Mouse (Mus musculus): ENCODE measurements around the gene Fads6. TPM values are rescaled to one million over a fixed set of nuclear protein-coding genes. Genes with fewer than 3 reads are reported as not detected.

Fads6 gene
- total RNA-seq, 4 experiments from 2014 or later = 43.3 to 117 (median 82.2) TPM

GRCm38 (mm10) chr11:115298160-115298559, 697 bp upstream of the Fads6 start:
- no peak for DNase-seq

DNA sequence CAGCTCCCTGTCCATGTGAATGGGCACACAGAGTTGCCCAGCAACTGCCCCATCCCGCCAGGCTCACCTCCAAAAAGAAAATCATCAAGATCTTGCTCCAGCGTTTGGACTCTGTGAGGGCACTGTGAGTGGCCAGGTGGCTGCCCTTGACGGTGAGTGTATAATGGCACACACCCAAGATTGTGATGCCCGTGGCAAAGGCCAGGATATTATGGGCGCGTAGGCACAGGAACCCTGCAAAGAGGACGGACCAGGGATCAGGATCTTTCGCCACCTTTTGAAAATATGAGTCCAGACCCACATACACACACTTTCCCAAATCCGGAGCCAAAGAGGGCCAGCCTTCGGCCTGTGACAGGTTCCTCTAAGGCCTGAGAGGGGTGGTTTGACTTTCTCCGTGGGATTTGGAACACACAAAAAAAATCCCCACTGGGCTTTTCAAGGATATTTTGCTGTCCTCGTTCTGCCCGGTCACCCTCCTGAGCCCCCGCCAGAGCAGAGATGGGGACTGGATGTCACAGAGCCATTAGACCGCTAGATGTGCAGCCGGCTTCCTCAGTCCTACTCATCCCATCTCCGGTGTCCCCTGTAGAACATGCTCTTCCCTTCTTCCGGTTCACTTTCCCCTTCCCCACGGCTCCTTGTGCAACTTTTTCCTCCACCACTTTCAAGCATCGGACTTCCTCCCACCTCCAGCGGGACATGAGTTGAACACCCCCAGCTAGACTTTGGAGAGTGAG, 822 bp downstream of the Fads6 start:
- DNase-seq = no peak

DNA sequence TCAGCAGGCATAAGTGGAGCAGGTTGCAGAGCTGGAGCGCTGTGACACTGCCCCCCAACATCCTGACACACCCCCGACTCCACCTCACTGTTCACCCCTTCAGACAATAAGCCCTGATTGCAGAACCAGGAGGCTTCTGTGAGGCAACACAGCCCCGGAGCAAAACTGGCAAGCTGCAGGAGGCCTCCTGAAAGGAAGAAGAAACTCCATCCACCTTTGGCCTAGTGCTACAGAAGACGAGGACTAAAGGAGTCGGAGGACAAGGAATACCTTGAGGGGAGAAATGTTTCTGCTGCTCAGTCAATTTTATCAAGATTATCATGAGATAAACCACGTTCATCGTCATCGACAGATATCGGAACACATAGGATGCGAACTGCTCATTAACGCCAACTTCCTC, 1.5 kb downstream of the Fads6 start:
- no peak for DNase-seq

- no peak for DNase-seq
Measured at GRCm38 (mm10) chr11:115292631-115293375, 4.7 kb downstream of the Fads6 start.

- DNase-seq = no peak
Measured at GRCm38 (mm10) chr11:115291503-115291902, 6.0 kb downstream of the Fads6 start.

GRCm38 (mm10) chr11:115290919-115291318, 6.5 kb downstream of the Fads6 start:
- peak; percentile 75 for DNase-seq

- no peak for DNase-seq
Measured at GRCm38 (mm10) chr11:115290314-115290713, 7.1 kb downstream of the Fads6 start.

- no peak for DNase-seq
Measured at GRCm38 (mm10) chr11:115289885-115290284, 7.6 kb downstream of the Fads6 start.

DNA sequence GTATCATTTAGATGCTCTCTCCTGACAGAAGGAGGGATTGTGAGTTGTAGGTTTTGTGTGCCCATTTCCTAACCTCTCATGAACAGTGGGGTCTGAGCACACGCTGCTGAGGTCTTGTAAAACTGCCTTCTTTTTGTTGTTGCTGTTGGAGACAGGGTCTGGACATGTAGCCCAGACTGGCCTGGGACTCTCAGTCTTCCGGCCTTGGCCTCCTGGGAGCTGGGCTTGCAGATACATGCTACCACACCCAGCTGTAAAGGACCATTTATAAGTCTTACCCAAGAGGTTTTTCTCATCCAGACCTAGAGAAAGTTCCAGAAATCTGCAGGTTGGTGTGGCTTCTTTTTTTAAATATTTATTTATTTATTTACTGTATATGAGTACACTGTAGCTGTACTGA, 9.2 kb downstream of the Fads6 start:
- no peak for DNase-seq

GRCm38 (mm10) chr11:115287386-115287785, 10.1 kb downstream of the Fads6 start:
- no peak for DNase-seq

DNA sequence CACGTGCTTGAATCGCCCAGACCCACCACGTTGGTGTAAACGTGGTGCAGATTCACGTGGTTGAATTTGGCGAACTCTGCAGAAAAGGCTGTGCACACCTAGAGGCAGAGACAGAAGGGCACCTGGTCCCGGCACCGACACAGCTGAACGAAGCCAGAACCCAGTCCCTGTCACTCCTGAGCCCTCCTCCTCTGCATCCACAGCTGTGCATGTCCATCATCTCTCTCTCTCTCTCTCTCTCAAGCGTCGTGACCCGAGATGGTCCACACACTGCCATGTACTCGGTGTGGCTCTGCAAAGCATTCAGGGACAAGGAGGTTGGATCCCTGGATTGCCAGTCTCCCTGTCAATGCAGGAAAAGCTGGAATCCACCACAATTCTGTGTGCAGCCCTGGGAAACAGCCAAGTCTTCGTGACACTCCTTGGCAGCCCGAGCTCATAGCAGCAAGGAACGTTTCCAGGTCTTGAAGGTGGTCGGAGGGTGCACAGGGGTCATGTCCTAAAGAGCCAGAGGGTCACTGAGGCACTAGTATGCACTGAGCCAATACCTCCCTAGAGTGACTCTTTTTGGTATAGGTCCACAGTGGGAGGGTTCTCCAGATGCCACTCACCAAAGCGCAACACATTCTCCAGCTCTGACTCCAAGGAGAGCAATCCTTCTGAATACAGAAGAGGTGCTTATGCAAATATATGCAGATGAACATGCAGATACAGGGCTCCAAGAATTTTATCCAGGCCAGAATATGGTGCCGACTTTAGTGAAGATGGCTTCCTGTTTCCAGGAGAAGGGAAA, 11.1 kb downstream of the Fads6 start:
- DNase-seq = no peak

DNA sequence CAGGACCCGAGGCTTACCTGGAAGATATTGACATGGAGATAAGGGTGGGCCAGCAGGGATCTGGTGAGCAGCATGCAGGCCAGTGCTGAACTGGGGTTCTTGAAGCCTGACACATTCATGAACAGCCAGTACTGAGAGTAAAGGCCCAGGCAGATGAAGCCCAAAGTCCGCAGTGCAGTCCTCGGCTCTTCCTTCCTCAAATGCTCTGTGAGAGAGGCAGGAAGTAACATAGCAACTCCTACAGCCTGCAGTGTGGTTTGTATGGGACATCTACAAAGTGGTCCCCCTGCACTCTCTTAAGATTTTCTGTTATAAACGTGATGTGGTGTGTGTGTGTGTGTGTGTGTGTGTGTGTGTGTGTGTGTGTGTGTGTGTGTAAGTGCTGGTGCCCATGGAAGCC, 12.2 kb downstream of the Fads6 start:
- no peak for DNase-seq

- no peak for DNase-seq
Measured at GRCm38 (mm10) chr11:115283891-115284620, 13.4 kb downstream of the Fads6 start.

- DNase-seq = no peak
Measured at GRCm38 (mm10) chr11:115283486-115283765, 14.0 kb downstream of the Fads6 start.

DNA sequence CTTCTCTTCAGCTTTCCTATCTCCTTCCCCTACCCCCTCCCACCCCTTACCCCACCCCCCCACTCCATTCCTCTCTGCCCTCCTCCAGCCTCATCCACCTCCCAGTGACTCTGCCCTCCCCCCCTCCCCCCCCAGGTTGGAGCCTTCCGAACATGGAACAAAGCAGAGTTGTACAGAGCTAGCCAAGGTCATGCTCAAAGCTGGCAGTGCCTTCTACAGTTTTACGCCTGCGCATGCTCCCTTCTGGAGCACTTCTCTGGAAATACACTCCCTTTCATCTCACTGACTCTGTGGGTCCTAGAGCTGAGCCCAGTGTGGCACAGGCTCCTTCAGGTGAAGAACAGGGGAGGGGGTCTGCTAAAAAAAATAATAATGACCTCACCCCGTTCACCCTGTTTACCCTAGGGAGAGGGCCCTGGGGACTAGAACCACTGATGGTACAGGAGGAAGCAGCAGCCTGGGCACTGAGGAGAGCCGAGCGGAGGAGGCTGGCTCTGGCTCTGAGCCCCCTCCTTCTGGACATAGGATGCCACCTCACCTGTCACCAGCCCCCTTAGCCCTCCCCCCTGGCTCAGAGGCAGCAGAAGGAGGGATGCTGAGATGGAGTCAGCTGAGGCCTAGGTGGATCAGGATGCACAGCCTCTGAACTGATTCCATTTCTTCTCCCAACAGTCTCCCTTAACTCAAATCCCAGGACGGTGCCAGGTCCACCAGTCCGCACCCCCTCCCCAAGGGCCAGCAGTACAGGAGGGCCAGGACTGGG, 14.6 kb downstream of the Fads6 start:
- DNase-seq = no peak

DNA sequence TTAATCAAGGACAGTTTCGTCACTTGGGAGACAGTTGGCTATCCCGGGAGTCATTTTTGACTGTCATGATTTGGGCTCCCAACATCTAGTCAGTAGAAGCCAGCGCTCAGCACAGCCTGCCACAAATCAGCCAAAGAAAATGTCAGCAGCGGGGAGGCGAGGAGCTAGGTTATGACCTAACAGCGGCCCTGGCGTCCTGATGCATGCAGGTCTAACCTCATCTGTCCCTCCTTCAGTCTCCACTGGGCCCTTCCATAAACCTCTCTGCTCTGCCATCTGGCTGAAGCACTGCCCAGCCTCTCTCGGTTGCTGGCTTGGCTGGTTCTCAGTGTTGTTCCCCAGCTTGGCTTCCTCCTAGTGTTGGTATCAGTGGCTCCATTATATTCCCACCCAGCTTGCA, 15.2 kb downstream of the Fads6 start:
- peak; percentile 83 for DNase-seq

DNA sequence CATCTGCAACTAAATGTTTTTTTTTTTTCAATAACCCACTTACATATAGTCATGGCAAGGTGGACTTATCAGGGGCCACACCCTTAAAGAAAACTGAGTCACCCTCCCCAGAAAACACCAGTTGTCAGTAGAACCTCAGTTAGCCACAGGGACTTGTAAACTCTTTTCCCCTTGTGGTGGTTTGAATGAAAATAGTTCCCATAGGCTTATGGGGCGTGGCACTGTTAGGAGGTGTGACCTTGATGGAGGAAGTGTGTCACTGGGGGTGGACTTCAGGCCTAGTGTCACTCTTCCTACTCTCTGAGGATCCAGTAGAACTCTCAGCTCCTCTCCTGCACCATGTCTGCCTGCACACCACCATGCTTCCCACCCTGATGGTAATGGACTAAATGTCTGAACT, 17.7 kb downstream of the Fads6 start:
- no peak for DNase-seq

DNA sequence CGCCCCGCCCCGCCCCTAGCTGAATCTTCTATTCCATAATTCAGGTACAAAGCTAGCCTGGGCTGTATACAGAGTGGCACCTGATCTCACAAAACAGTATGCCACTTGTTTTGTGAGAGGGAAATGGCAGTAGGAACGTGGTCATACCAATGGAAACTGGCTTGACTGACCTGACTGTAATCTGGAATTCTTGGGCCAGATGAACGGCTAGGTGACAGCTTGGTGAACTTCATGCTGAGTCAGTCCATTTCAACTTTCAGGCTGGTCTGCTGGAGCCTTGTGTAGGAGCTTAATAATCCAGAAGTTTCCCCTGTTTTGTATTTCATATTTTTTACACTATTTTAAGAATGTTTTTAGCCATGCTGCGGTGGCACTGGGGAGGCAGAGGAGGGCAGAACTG, 19.3 kb downstream of the Fads6 start:
- no peak for DNase-seq

GRCm38 (mm10) chr11:115277604-115277975, 19.9 kb downstream of the Fads6 start:
- DNase-seq = no peak

GRCm38 (mm10) chr11:115276780-115277603, 20.5 kb downstream of the Fads6 start, which contains the start of gene Fdxr:
TSS of gene Fdxr (minus strand) at chr11:115277050.
- DNase-seq = peak; percentile 99

DNA sequence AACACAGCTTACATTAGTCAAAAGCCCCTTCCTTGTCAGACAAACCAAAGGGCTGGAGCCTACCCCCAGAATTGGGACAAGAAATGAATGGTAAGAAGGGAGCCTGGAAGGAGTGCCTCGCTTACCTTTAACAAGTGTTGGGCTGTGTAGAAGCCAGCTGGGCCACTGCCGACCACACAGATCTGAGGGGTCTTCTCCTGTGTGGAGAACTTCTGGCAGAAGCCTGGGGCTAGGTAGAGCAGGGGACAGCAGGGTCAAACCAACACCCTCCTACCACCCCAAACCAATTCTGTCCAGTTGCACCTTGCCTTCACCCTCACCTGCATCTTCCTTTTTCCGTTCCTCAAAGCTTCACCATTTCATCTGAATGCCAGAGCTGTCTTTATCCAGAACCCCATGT, 21.5 kb downstream of the Fads6 start:
- DNase-seq = no peak
